Mouse (Mus musculus) stomach, postnatal 0 days (tissue): ENCODE measurements at regions not wholly inside any gene's neighbourhood (a gene's known extent, or its start where the extent isn't known, plus 50 kb on each side); places are given as distances from the start of the nearest gene placed in this dataset.

Experiments
- CTCF ChIP-seq: IDR thresholded peaks from 2 replicates; pipeline ENCODE4 v1.5.1; 2016; ENCODE audit warnings: antibody characterized with exemption, low read depth, mild to moderate bottlenecking, moderate library complexity
- EP300 ChIP-seq: optimal IDR thresholded peaks from 2 replicates; pipeline ENCODE3; 2016; ENCODE audit warnings: antibody characterized with exemption

DNA sequence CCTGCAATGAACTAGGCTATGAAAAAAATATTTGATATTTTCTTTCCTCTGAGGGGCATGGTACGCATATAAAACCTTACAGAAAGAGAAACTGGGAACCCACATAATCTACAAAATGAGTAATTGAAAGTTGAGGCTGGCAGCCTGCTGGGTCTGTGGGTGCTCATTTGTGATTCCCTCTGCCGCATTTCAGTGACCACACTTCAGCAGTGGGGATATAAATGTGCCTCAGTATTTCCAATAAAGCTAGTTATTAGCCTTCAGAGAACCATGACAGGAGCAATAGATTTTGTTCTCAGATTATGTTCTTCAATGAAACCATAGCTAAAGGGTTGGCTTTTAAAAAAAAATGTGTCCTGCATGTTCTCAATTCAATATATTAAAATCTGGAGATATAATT is 828.0 kb upstream of the Adam24 start:
- no peak for TF ChIP-seq CTCF
- no peak for TF ChIP-seq EP300
